Mouse (Mus musculus) intestine, postnatal 0 days (tissue): ENCODE results near the gene Izumo2. TPM values are rescaled to one million over a fixed set of nuclear protein-coding genes. Genes with fewer than 3 reads are reported as not detected.
A peak's percentile ranks its signal among the peaks of the same experiment; 100 is the strongest.
"Not testable (repeated sequence)": the region's sequence is repeated elsewhere in the genome, so short reads cannot be mapped to it uniquely, and the experiment has no call there.

Experiments used
- ATAC-seq: fragments of 200-750 bp; cut with Nextera tagmentation; 2 replicates; pipeline ENCODE4 v1.8.0; 2017; ENCODE audit warnings: mild to moderate bottlenecking, moderate TSS enrichment, moderate library complexity
- H3K27ac ChIP-seq: fragments of 300-500 bp; sonication (generic); 2 replicates; pipeline ENCODE4 v1.5.1; 2014; ENCODE audit warnings: mild to moderate bottlenecking, low read depth, low read length, moderate library complexity
- H3K27me3 ChIP-seq: fragments of 300-500 bp; sonication (generic); replicated peaks from 2 replicates; pipeline ENCODE4 v1.6.1; 2014; ENCODE audit warnings: low read length, mixed read lengths; ENCODE audit not compliant: control insufficient read depth, insufficient read depth
- H3K36me3 ChIP-seq: fragments of 300-500 bp; sonication (generic); 2 replicates; pipeline ENCODE4 v1.6.1; 2014; ENCODE audit warnings: mild to moderate bottlenecking, moderate library complexity; ENCODE audit not compliant: control insufficient read depth, insufficient read depth
- H3K4me1 ChIP-seq: fragments of 300-500 bp; sonication (generic); replicated peaks from 2 replicates; pipeline ENCODE4 v1.6.1; 2014; ENCODE audit warnings: antibody characterized with exemption, low read length, mixed read lengths; ENCODE audit not compliant: control insufficient read depth, insufficient read depth
- H3K4me2 ChIP-seq: fragments of 300-500 bp; sonication (generic); replicated peaks from 2 replicates; pipeline ENCODE4 v1.6.1; 2014; ENCODE audit warnings: low read depth, mild to moderate bottlenecking, moderate library complexity
- H3K4me3 ChIP-seq: fragments of 300-500 bp; sonication (generic); 2 replicates; pipeline ENCODE4 v1.5.1; 2014; ENCODE audit warnings: low read depth, low read length
- H3K9ac ChIP-seq: fragments of 300-500 bp; sonication (generic); 2 replicates; pipeline ENCODE4 v1.6.1; 2014; ENCODE audit warnings: mild to moderate bottlenecking, low read depth, low read length
- H3K9me3 ChIP-seq: fragments of 300-500 bp; sonication (generic); 2 replicates; pipeline ENCODE4 v1.6.1; 2016; ENCODE audit warnings: mixed run types; ENCODE audit not compliant: control insufficient read depth
- CTCF ChIP-seq: sonication (generic); IDR thresholded peaks from 2 replicates; pipeline ENCODE4 v1.5.1; 2016; ENCODE audit warnings: low read depth, mild to moderate bottlenecking, control low read depth, antibody characterized with exemption, moderate library complexity
- WGBS: fragments of 180-500 bp; shearing (Covaris S2); extraction: QIAGEN DNeasy Blood & Tissue Kit; methylation state at CpG from one replicate; pipeline ENCODE4 v1.1.7; 2014; 5-methylcytosine and 5-hydroxymethylcytosine counted together
- polyA plus RNA-seq: library from polyadenylated mRNA; unstranded; fragments of >200 nt; fragmentation: Nextera tagmentation; extraction: Ambion mirVana; gene quantifications from 2 replicates; pipeline ENCODE4 v1.2.1, GENCODE M21; 2015

The Izumo2 gene
- polyA plus RNA-seq, 1 experiment from 2014 or later: not detected

- no peaks in the 10 kb centered on the region for H3K36me3 ChIP-seq
- no peaks in the 10 kb centered on the region for H3K9me3 ChIP-seq
- peak; percentile 85 for TF ChIP-seq CTCF
- H3K27me3 ChIP-seq: no peaks in the 10 kb centered on the region
- no peak overlapping the region for H3K4me2 ChIP-seq
- no peak overlapping the region for H3K9ac ChIP-seq
- no peak overlapping the region for H3K4me3 ChIP-seq
- WGBS: 58% methylated on average over 3 of the region's 3 CpGs
- no peak overlapping the region for H3K27ac ChIP-seq
- no peak for ATAC-seq
- no peaks in the 10 kb centered on the region for H3K4me1 ChIP-seq
Observed at GRCm38 (mm10) chr7:44704363-44704762, 4.2 kb upstream of the Izumo2 start.

DNA sequence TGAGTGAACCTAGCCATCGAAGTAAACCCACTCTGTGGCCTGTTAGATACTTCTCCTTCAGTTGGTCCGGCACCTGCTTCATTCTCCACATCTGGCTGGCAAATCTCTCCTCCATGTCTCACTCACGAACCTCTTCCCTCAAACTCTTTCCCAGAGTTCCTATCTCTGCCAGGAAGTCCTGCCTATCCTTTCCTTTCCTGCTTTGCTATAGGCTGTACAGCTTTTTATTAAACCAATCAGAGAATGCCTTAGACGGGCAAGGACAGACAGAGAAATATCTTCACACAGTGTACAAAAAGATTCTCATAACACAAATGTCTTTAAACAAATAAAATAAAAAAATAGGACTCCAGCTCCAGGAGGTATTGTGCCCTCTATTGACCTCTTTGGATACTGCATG, 3.5 kb upstream of the Izumo2 start:
- Histone ChIP-seq H3K27me3 (no peaks in the 10 kb centered on the region), H3K4me1 (no peaks in the 10 kb centered on the region), H3K4me2 (no peak overlapping the region), H3K9me3 (no peaks in the 10 kb centered on the region), H3K9ac (no peak overlapping the region), H3K36me3 (no peaks in the 10 kb centered on the region), H3K4me3 (no peak overlapping the region), H3K27ac (no peak overlapping the region)
- whole genome bisulfite sequencing: 91% methylated on average over 4 of the region's 4 CpGs
- no peak for ATAC-seq
- no peak for TF ChIP-seq CTCF

DNA sequence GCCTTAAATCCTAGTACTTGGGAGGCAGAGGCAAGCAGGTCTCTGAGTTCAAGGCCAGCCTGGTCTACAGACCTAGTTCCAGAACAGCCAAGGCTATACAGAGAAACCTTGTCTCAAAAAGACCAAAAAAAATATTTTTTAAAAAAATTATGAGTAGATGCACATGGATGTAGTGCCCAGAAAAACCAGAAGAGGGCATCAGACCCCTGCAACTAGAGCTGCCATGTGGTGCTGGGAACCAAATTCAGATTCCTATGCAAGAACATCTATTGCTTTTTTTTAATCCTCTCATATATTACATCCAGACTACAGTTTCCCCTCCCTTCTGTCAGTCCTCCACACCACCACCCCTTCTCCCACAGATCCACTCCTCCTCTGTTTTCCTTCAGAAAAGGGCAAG, 2.2 kb upstream of the Izumo2 start:
- Histone ChIP-seq H3K9ac (no peak overlapping the region), H3K4me1 (no peaks in the 10 kb centered on the region), H3K27me3 (no peaks in the 10 kb centered on the region), H3K36me3 (no peaks in the 10 kb centered on the region), H3K4me2 (no peak overlapping the region), H3K4me3 (no peak overlapping the region), H3K9me3 (no peaks in the 10 kb centered on the region), H3K27ac (no peak overlapping the region)
- TF ChIP-seq CTCF: no peak
- no peak for ATAC-seq

GRCm38 (mm10) chr7:44707169-44707675, 1.3 kb upstream of the Izumo2 start:
- 81% methylated on average over 5 of the region's 5 CpGs for WGBS
- no peak for ATAC-seq
- Histone ChIP-seq H3K9ac (no peak overlapping the region), H3K9me3 (no peaks in the 10 kb centered on the region), H3K4me3 (no peak overlapping the region), H3K4me2 (no peak overlapping the region), H3K27ac (no peak overlapping the region), H3K4me1 (no peaks in the 10 kb centered on the region), H3K36me3 (no peaks in the 10 kb centered on the region), H3K27me3 (no peaks in the 10 kb centered on the region)
- no peak for TF ChIP-seq CTCF

- H3K9ac ChIP-seq, H3K36me3 ChIP-seq, H3K4me3 ChIP-seq, ATAC-seq, H3K4me2 ChIP-seq, H3K4me1 ChIP-seq, H3K9me3 ChIP-seq, H3K27me3 ChIP-seq, H3K27ac ChIP-seq: not testable (repeated sequence)
- WGBS: 87% methylated on average over 6 of the region's 6 CpGs
Observed at GRCm38 (mm10) chr7:44708093-44708492, 449 bp upstream of the Izumo2 start.

DNA sequence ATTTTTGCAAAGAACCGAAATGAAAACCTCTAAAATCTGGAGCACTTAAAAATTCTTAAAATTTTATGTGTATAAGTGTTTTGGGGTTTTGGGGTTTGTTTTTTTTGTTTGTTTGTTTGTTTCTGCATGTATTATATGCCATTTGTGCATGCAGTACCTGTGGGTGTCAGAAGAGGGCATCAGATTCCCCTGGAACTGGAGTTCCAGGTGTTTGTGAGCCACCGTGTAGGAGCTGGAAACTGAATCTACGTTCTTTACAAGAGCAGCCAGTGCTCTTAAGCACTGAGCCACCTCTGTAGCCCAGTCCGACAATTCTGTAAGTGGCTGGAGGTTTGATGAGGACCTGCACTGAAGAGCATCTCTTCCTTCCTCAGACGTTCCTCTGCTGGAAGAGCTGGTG, 1.3 kb downstream of the Izumo2 start:
- no peaks in the 10 kb centered on the region for H3K27me3 ChIP-seq
- no peaks in the 10 kb centered on the region for H3K36me3 ChIP-seq
- no peaks in the 10 kb centered on the region for H3K4me1 ChIP-seq
- TF ChIP-seq CTCF: peak; percentile 9; the same call in 1 of the 2 replicates
- H3K9ac ChIP-seq: no peak overlapping the region
- H3K27ac ChIP-seq: no peak overlapping the region
- H3K4me2 ChIP-seq: no peak overlapping the region
- H3K9me3 ChIP-seq: no peaks in the 10 kb centered on the region
- no peak for ATAC-seq
- WGBS: 86% methylated on average over 5 of the region's 5 CpGs
- H3K4me3 ChIP-seq: no peak overlapping the region

GRCm38 (mm10) chr7:44722058-44722457, 13.5 kb downstream of the Izumo2 start:
- TF ChIP-seq CTCF: no peak
- H3K27ac ChIP-seq: 0 out of 2 replicates have a peak overlapping the region, but pooled peaks have one; percentile 0

More at GRCm38 (mm10) chr7:44722058-44722457, 13.5 kb downstream of the Izumo2 start:
- no peaks in the 10 kb centered on the region for H3K36me3 ChIP-seq
- WGBS: 35% methylated on average over 5 of the region's 5 CpGs
- H3K9ac ChIP-seq: no peak overlapping the region
- H3K4me3 ChIP-seq: no peak overlapping the region
- no peaks in the 10 kb centered on the region; the same call in 1 of the 2 replicates for H3K4me1 ChIP-seq
- H3K4me2 ChIP-seq: no peak overlapping the region
- H3K27me3 ChIP-seq: no peaks in the 10 kb centered on the region
- ATAC-seq: peak; percentile 88
- H3K9me3 ChIP-seq: no peaks in the 10 kb centered on the region
